Mouse (Mus musculus) forebrain, postnatal 0 days (tissue): ENCODE measurements around the gene Fndc3b. TPM values are rescaled to one million over a fixed set of nuclear protein-coding genes. Genes with fewer than 3 reads are reported as not detected.

Experiments
- ATAC-seq: fragments of 200-750 bp; cut with Nextera tagmentation; 2 replicates; pipeline ENCODE4 v1.8.0; 2017; ENCODE audit warnings: mild to moderate bottlenecking, moderate library complexity
- DNase-seq: peaks from one replicate; pipeline ENCODE4 v3.0.0-alpha.2; 2015
- H3K27ac ChIP-seq: fragments of 300-500 bp; sonication (generic); 2 replicates; pipeline ENCODE4 v1.5.1; 2014; ENCODE audit warnings: low read depth, mild to moderate bottlenecking, antibody characterized with exemption, low read length, moderate library complexity, mixed read lengths
- H3K27me3 ChIP-seq: fragments of 300-500 bp; sonication (generic); 2 replicates; pipeline ENCODE4 v1.6.1; 2014; ENCODE audit warnings: mild to moderate bottlenecking, low read length, mixed read lengths; ENCODE audit not compliant: insufficient read depth
- H3K36me3 ChIP-seq: fragments of 300-500 bp; sonication (generic); 2 replicates; pipeline ENCODE4 v1.6.1; 2014; ENCODE audit warnings: mild to moderate bottlenecking, moderate library complexity; ENCODE audit not compliant: insufficient read depth
- H3K4me1 ChIP-seq: fragments of 300-500 bp; sonication (generic); 2 replicates; pipeline ENCODE4 v1.6.1; 2014; ENCODE audit warnings: antibody characterized with exemption; ENCODE audit not compliant: insufficient read depth
- H3K4me2 ChIP-seq: fragments of 300-500 bp; sonication (generic); 2 replicates; pipeline ENCODE4 v1.6.1; 2014; ENCODE audit warnings: low read depth, mild to moderate bottlenecking, moderate library complexity
- H3K4me3 ChIP-seq: fragments of 300-500 bp; sonication (generic); 2 replicates; pipeline ENCODE4 v1.5.1; 2014; ENCODE audit warnings: low read depth, low read length, mixed read lengths
- H3K9ac ChIP-seq: fragments of 300-500 bp; sonication (generic); 2 replicates; pipeline ENCODE4 v1.6.1; 2014; ENCODE audit warnings: mild to moderate bottlenecking
- H3K9me3 ChIP-seq: fragments of 300-500 bp; sonication (generic); 2 replicates; pipeline ENCODE4 v1.6.1; 2016; ENCODE audit warnings: low read length
- CTCF ChIP-seq: sonication (generic); IDR thresholded peaks from 2 replicates; pipeline ENCODE4 v1.5.1; 2016; ENCODE audit warnings: antibody characterized with exemption, control low read depth, low read depth
- WGBS: fragments of 180-500 bp; shearing (Covaris S2); extraction: QIAGEN DNeasy Blood & Tissue Kit; methylation state at CpG from one replicate; pipeline ENCODE4 v1.1.7; 2014; 5-methylcytosine and 5-hydroxymethylcytosine counted together
- polyA plus RNA-seq: library from polyadenylated mRNA; unstranded; fragments of >200 nt; fragmentation: Nextera tagmentation; extraction: Ambion mirVana; gene quantifications from 2 replicates; pipeline ENCODE4 v1.2.1, GENCODE M21; 2015
- total RNA-seq: library from RNA; depleted of rRNA; stranded (reverse); fragments of >200 nt; gene quantifications from 2 replicates; pipeline ENCODE4 v1.2.3, GENCODE M21; 2014

The Fndc3b gene
- total and polyA plus RNA-seq, 2 experiments from 2014 or later: 5.7 to 18.3 TPM

- Histone ChIP-seq H3K27me3 (no peaks in the 10 kb centered on the region), H3K9me3 (no peaks in the 10 kb centered on the region), H3K27ac (no peak overlapping the region), H3K9ac (no peak overlapping the region), H3K4me1 (0 out of 2 replicates have a peak, but pooled peaks cover 3% of the 10 kb centered on the region), H3K4me2 (no peak overlapping the region), H3K4me3 (no peak overlapping the region), H3K36me3 (no peaks in the 10 kb centered on the region)
- DNase-seq (no peak), ATAC-seq (no peak; the same call in 1 of the 2 replicates)
- WGBS: 61% methylated on average over 11 of the region's 11 CpGs
- no peak for TF ChIP-seq CTCF
These were observed 126.2 kb downstream of the Fndc3b start for GRCm38 (mm10) chr3:27584607-27585605.

GRCm38 (mm10) chr3:27581931-27582840 is 128.9 kb downstream of the Fndc3b start:
- H3K36me3 ChIP-seq: no peaks in the 10 kb centered on the region
- H3K9ac ChIP-seq: no peak overlapping the region
- TF ChIP-seq CTCF: no peak
- peak overlapping the region; percentile 13; the same call in 1 of the 2 replicates for H3K4me2 ChIP-seq
- no peaks in the 10 kb centered on the region for H3K27me3 ChIP-seq
- 0 out of 2 replicates have a peak, but pooled peaks cover 3% of the 10 kb centered on the region for H3K4me1 ChIP-seq
- DNase-seq (peak; percentile 52), ATAC-seq (peak; percentile 69; the same call in 1 of the 2 replicates)
- no peaks in the 10 kb centered on the region for H3K9me3 ChIP-seq
- H3K27ac ChIP-seq: peak overlapping the region; percentile 58
- no peak overlapping the region for H3K4me3 ChIP-seq
- 58% methylated on average over 6 of the region's 6 CpGs for WGBS

GRCm38 (mm10) chr3:27580956-27581355 is 130.2 kb downstream of the Fndc3b start:
- Histone ChIP-seq H3K4me2 (no peak overlapping the region), H3K9ac (no peak overlapping the region), H3K36me3 (no peaks in the 10 kb centered on the region), H3K27ac (no peak overlapping the region), H3K4me1 (0 out of 2 replicates have a peak, but pooled peaks cover 3% of the 10 kb centered on the region), H3K27me3 (no peaks in the 10 kb centered on the region), H3K9me3 (no peaks in the 10 kb centered on the region), H3K4me3 (no peak overlapping the region)
- no peak for TF ChIP-seq CTCF
- 84% methylated on average over 8 of the region's 8 CpGs for WGBS
- no peak for DNase-seq
- no peak for ATAC-seq

- DNase-seq: no peak
- Histone ChIP-seq H3K9me3 (no peaks in the 10 kb centered on the region), H3K27ac (peak overlapping the region; percentile 21; the same call in 1 of the 2 replicates), H3K4me1 (0 out of 2 replicates have a peak, but pooled peaks cover 3% of the 10 kb centered on the region), H3K27me3 (no peaks in the 10 kb centered on the region), H3K36me3 (no peaks in the 10 kb centered on the region), H3K4me2 (no peak overlapping the region), H3K9ac (no peak overlapping the region), H3K4me3 (no peak overlapping the region)
- TF ChIP-seq CTCF: no peak
- 28% methylated on average over 7 of the region's 7 CpGs for WGBS
- ATAC-seq: peak; percentile 30; the same call in 1 of the 2 replicates
These were observed 131.1 kb downstream of the Fndc3b start for GRCm38 (mm10) chr3:27579894-27580613.

- TF ChIP-seq CTCF: no peak
- Histone ChIP-seq H3K27ac (peak overlapping the region; percentile 21; the same call in 1 of the 2 replicates), H3K27me3 (no peaks in the 10 kb centered on the region), H3K4me3 (no peak overlapping the region), H3K36me3 (no peaks in the 10 kb centered on the region), H3K4me2 (no peak overlapping the region), H3K9me3 (no peaks in the 10 kb centered on the region), H3K9ac (no peak overlapping the region), H3K4me1 (0 out of 2 replicates have a peak, but pooled peaks cover 3% of the 10 kb centered on the region)
- DNase-seq (no peak), ATAC-seq (no peak)
- 61% methylated on average over 8 of the region's 8 CpGs for WGBS
These were observed 131.9 kb downstream of the Fndc3b start for GRCm38 (mm10) chr3:27579229-27579628.
